Mouse (Mus musculus) olfactory bulb, adult 2 months (tissue): ENCODE results near the gene Mob3b. TPM values are rescaled to one million over a fixed set of nuclear protein-coding genes. Genes with fewer than 3 reads are reported as not detected.

ENCODE experiments used
- H3K27ac ChIP-seq: fragments of 200-500 bp; 2 replicates; pipeline ENCODE4 v1.5.1; 2012; ENCODE audit warnings: low read depth, low read length; ENCODE audit not compliant: insufficient read depth
- H3K4me1 ChIP-seq: fragments of 200-500 bp; 2 replicates; pipeline ENCODE4 v1.6.1; 2012; ENCODE audit warnings: low read length; ENCODE audit not compliant: control insufficient read depth, insufficient read depth
- H3K4me3 ChIP-seq: fragments of 200-500 bp; 2 replicates; pipeline ENCODE4 v1.5.1; 2012; ENCODE audit warnings: mild to moderate bottlenecking, low read depth, low read length, moderate library complexity; ENCODE audit not compliant: insufficient read depth
- CTCF ChIP-seq: fragments of 200-500 bp; IDR thresholded peaks from 2 replicates; pipeline ENCODE4 v1.5.1; 2012; ENCODE audit warnings: low read depth, mild to moderate bottlenecking, low read length, moderate library complexity; ENCODE audit not compliant: insufficient read depth
- POLR2A ChIP-seq: fragments of 200-500 bp; IDR thresholded peaks from 2 replicates; pipeline ENCODE4 v1.6.1; 2012; ENCODE audit warnings: mild to moderate bottlenecking, low read depth, low read length, moderate library complexity; ENCODE audit not compliant: insufficient read depth
- WGBS: fragments of 180-500 bp; shearing (Covaris S2); methylation state at CpG from one replicate; pipeline ENCODE4 v1.1.7; 2018; 5-methylcytosine and 5-hydroxymethylcytosine counted together
- polyA plus RNA-seq: library from polyadenylated mRNA; stranded (reverse); fragments of >200 nt; gene quantifications from 2 replicates; pipeline ENCODE4 v1.2.4, GENCODE M21; 2012; ENCODE audit warnings: low replicate concordance; ENCODE audit not compliant: missing spikeins, insufficient read depth, insufficient read length

Gene Mob3b
- polyA plus RNA-seq, 1 experiment, result not detected

- Histone ChIP-seq H3K4me1 (peaks cover 19% of the 10 kb centered on the region), H3K27ac (no peak overlapping the region), H3K4me3 (no peak overlapping the region)
- WGBS, result 89% methylated on average over 5 of the region's 5 CpGs
- TF ChIP-seq CTCF, result no peak
- TF ChIP-seq POLR2A, result no peak
These were observed 34.2 kb downstream of the Mob3b start for GRCm38 (mm10) chr4:35123087-35123486.

- Histone ChIP-seq H3K27ac (peak overlapping the region; percentile 67; the same call in 1 of the 2 replicates), H3K4me1 (peaks cover 17% of the 10 kb centered on the region), H3K4me3 (peak overlapping the region; percentile 9; the same call in 1 of the 2 replicates)
- 15% methylated on average over 12 of the region's 12 CpGs for WGBS
- no peak for TF ChIP-seq CTCF
- TF ChIP-seq POLR2A, result no peak
These were observed 36.2 kb downstream of the Mob3b start for GRCm38 (mm10) chr4:35121060-35121459.

GRCm38 (mm10) chr4:35120575-35120974 is 36.7 kb downstream of the Mob3b start:
- Histone ChIP-seq H3K27ac (no peak overlapping the region), H3K4me3 (no peak overlapping the region), H3K4me1 (peaks cover 17% of the 10 kb centered on the region)
- TF ChIP-seq CTCF (no peak), POLR2A (no peak)
- 63% methylated on average over 8 of the region's 8 CpGs for WGBS

DNA sequence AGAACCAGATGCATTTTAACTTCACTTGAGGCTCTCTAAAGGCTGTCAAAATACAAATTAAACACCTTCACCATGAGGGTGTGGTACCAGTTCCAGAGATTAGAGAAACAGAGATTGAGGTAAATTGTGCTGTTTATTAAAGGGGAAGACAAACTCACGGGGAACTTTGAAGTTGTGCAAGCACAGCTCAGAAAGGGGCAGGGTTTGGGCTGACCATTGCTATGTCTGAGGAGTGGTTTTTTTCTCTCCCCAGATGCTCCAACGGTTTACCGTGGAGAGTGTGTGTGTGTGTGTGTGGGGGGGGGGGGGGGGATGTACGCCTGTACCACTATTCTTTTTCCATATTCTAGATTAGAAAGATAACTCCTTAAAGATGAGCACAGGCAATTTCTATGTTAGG is 37.1 kb downstream of the Mob3b start:
- no peak overlapping the region for H3K27ac ChIP-seq
- WGBS, result 52% methylated on average over 4 of the region's 4 CpGs
- TF ChIP-seq POLR2A (no peak), CTCF (no peak)
- H3K4me1 ChIP-seq, result peaks cover 17% of the 10 kb centered on the region
- H3K4me3 ChIP-seq, result no peak overlapping the region

- Histone ChIP-seq H3K4me1 (peaks cover 21% of the 10 kb centered on the region), H3K4me3 (no peak overlapping the region), H3K27ac (no peak overlapping the region)
- 100% methylated on average over 2 of the region's 2 CpGs for WGBS
- no peak for TF ChIP-seq POLR2A
- no peak for TF ChIP-seq CTCF
These were observed 38.4 kb downstream of the Mob3b start for GRCm38 (mm10) chr4:35118851-35119250.

- over 99% methylated on average over 3 of the region's 3 CpGs for WGBS
- H3K4me3 ChIP-seq, result no peak overlapping the region
- peaks cover 16% of the 10 kb centered on the region; the same call in 1 of the 2 replicates for H3K4me1 ChIP-seq
- TF ChIP-seq CTCF, result no peak
- TF ChIP-seq POLR2A, result no peak
- H3K27ac ChIP-seq, result no peak overlapping the region
These were observed 40.1 kb downstream of the Mob3b start for GRCm38 (mm10) chr4:35117144-35117543.

- 45% methylated on average over 6 of the region's 6 CpGs for WGBS
- no peak overlapping the region for H3K27ac ChIP-seq
- TF ChIP-seq POLR2A (no peak), CTCF (no peak)
- H3K4me1 ChIP-seq, result peaks cover 11% of the 10 kb centered on the region; the same call in 1 of the 2 replicates
- no peak overlapping the region for H3K4me3 ChIP-seq
These were observed 41.4 kb downstream of the Mob3b start for GRCm38 (mm10) chr4:35115933-35116332.

GRCm38 (mm10) chr4:35114950-35115349 is 42.3 kb downstream of the Mob3b start:
- 94% methylated on average over 2 of the region's 2 CpGs for WGBS
- TF ChIP-seq CTCF (no peak), POLR2A (no peak)
- H3K4me1 ChIP-seq, result peaks cover 8% of the 10 kb centered on the region; the same call in 1 of the 2 replicates

DNA sequence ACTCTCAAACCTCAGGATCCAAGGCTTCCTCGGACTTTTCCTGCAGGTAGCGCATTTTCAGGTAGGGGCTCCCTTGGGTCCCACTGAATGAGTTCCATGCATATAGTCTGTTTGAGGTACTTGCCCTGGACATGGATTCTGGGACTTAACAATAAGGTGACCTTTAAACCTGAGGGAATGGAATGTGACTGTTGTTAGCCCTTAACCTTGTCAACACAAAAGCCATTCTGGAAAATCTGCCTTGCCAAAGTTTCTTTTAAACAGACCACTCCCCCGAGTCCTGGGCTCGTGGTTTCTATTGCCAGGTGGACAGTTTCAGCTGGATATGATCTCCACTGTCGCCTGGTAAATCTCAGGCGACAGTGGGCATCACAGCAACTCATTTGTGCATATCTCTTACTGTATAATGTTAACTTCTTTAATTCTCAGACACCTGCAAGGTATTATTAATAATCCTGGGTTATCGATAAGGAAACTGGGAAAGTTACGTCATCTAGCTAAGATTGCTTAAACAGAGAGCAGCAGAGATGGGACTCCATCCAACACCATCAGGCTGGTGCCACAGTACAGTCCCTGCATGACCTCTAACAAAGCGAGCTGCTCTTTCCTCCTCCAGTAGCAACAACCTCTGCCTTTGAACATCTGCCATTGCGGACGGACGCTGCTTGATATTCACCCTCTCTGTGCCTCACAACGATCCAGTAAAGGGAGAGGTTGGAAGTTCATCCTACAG is 43.6 kb downstream of the Mob3b start:
- WGBS, result 83% methylated on average over 13 of the region's 13 CpGs
- TF ChIP-seq CTCF, result no peak
- TF ChIP-seq POLR2A, result no peak
- Histone ChIP-seq H3K4me1 (peaks cover 12% of the 10 kb centered on the region), H3K4me3 (no peak overlapping the region), H3K27ac (no peak overlapping the region)

More at GRCm38 (mm10) chr4:35114950-35115349, 42.3 kb downstream of the Mob3b start:
- Histone ChIP-seq H3K4me3 (no peak overlapping the region), H3K27ac (no peak overlapping the region)

- 91% methylated on average over 4 of the region's 4 CpGs for WGBS
- no peak for TF ChIP-seq POLR2A
- TF ChIP-seq CTCF, result no peak
- no peak overlapping the region for H3K27ac ChIP-seq
- no peak overlapping the region for H3K4me3 ChIP-seq
- peaks cover 12% of the 10 kb centered on the region for H3K4me1 ChIP-seq
These were observed 44.8 kb downstream of the Mob3b start for GRCm38 (mm10) chr4:35112452-35112851.
